Mouse (Mus musculus): ENCODE measurements at regions not wholly inside any gene's neighbourhood (a gene's known extent, or its start where the extent isn't known, plus 50 kb on each side); places are given as distances from the start of the nearest gene placed in this dataset.

DNA sequence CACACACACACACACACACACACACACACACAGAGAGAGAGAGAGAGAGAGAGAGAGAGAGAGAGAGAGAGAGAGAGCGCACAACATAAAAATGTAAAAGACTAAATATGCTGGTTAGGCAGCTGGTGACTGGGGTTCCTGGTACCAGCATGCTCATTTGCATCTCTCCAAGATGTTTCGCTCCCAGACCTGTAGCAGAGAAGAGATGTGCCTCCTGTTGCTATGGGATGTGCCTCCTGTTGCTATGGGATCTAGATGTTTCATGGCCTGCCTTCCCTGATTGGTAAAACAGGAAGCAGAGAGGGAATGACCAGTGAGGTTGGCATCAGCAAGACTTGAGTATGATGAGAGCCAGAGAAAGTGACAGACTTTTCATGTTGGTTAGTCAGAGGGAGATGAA lies 55.1 kb upstream of the Gpc6 start:
- DNase-seq (ENCODE audit: low spot score in 2 of 2) = no peak
